Mouse (Mus musculus) yolk sac, embryonic 10.5 days (tissue): Measurements from ENCODE around the gene Tmem147.

ENCODE experiments used
- DNase-seq: peaks from one replicate; pipeline ENCODE4 v3.0.0-alpha.2; 2017; ENCODE audit warnings: low spot score

The Tmem147 gene

DNA sequence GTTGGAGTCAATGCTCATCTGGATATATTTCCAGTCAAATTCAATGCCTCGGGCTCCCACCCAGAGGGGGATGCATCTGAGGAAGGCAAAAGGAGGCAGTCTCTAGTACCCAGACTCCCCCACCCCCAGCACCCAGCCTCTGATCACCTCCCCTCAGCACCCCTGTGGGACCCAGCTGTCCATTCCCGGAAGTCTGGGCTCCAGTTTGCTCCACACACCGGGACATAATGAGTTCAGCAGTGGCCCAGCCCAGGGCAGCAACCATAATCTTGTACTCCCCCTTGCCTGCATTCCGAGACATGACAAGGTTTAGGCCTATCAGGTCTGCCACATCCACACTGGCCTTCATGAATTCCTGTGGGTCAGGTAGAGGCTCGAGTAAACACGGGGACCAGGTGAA, 1.1 kb downstream of the Tmem147 start:
- DNase-seq = no peak

DNA sequence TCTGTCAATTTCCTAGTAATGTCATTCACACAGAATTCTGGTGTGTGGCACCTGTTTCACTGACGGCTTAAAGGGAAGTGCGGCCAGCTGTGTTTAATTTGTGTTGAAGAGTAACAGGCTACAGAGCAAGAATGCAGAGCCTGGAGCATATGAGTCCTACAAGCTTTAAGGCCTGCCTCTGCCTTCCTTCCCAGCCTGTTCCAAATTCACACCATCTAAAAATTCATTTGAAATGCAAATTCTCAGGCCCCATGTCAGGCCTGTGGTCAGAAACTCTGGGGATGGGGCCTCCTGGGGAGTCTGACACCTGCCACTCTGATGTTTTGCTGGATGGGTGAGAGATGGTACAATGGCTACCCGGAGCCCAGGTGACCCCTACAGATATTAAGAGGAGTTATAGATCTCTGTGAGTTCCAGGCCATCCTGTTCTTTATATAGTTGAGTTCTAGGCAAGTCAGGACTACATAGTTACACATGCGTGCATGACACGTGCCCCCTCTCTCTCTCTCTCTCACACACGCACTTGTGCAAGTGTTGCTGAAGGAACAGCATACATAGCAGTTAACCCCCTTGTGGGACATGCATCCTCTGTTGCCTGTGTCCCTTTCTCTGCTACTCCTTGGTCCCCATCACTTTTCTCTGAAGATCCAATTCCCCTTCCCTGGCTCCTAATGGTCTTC, 5.9 kb downstream of the Tmem147 start:
- DNase-seq = no peak

DNA sequence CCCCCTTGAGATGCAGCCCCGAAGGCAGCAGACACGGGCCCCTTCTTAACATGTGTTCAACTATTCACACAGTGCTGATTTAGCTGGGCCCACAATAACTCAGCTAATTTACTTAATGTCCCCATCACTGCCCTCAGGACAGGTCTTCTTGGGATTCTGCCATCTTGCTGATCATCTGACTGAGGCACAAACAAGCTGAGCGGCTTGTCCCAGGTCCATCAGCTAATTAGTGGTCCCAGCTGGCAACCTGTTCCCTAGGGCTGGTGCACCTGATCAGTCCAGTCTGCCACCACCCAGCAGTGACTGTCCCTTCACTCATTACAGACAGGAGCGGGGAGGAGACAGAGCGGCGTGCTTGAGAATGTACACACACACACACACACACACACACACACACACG, 8.1 kb downstream of the Tmem147 start:
- no peak for DNase-seq

DNA sequence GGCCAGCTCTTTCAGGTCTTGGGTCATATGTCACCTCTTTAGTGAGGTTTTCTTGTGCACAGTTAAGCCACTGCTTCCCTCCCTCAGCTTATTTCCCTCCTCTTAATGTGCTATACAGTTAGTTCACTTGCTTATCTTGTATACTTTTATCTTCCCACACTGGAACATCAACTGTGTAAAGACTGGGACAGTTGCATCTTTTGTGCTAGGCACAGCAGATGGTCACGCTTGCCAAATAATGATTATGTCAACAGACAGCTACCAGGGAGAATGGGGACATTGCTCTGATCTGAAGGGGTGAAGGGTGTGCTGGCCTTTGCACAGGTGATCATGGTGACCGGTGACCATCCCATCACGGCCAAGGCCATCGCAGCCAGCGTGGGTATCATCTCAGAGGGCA, 9.7 kb downstream of the Tmem147 start:
- no peak for DNase-seq

DNA sequence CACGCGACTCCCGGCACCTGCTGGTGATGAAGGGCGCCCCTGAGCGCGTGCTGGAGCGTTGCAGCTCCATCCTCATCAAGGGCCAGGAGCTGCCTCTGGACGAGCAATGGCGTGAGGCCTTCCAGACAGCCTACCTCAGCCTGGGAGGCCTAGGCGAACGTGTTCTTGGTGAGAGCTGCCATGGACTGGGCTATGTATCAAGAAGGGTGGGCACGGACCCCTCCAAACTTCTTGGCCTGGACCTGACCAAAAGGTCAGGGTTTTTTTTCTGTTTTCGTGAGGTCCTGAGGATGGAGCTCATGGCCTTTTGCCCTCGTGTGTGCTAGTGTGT, 11.7 kb downstream of the Tmem147 start:
- no peak for DNase-seq

DNA sequence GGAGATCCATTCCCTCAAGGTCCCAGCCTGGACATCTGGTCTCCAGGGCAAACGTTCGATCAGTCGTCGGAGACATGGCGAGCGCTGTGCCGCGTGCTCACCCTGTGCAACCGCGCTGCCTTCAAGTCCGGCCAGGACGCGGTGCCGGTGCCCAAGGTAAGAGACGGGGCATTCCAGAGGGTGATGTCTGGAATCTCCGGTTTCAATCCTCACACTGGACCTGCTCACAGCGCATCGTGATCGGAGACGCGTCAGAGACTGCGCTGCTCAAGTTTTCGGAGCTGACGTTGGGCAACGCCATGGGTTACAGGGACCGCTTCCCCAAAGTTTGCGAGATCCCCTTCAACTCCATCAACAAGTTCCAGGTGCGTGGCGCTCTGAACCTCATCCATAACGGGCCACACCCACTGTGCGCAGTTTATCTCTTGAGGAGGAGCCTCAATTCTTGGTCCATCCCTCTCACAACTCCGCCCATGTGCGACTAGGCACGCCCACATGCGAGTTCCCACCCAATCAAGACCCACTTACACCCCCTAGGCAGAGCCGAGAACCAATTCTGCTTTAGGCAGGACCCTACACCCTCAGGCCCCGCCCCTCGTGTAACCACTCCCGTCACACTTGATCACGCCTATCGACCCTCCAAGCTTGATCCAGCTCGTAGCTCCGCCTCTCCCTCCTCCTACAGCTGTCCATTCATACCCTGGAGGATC, 12.2 kb downstream of the Tmem147 start:
- DNase-seq = peak; percentile 84

DNA sequence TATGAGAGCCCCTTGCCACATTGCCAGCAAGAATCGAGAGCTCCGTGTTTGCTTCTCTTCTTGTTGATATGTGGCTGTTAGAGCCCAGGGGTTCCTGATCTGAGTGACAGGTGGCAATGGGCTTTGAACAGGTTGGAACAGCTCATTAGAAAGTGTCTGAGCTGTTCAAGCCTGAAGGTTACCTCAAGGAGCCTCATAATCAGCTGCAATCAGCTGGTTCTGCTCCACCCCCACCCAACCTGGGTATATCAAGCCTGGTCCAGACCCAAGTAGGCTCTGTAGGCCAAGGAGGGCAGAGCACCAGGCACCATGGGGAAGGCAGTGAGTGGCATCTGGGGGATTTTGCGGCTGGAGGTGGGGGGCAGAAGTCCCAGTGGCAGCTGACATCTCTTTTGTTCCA, 17.4 kb downstream of the Tmem147 start, which contains the start of gene Atp4a:
Gene Atp4a (plus strand): TSS at position 268 of the 400 bp plus-strand sequence.
- no peak for DNase-seq

DNA sequence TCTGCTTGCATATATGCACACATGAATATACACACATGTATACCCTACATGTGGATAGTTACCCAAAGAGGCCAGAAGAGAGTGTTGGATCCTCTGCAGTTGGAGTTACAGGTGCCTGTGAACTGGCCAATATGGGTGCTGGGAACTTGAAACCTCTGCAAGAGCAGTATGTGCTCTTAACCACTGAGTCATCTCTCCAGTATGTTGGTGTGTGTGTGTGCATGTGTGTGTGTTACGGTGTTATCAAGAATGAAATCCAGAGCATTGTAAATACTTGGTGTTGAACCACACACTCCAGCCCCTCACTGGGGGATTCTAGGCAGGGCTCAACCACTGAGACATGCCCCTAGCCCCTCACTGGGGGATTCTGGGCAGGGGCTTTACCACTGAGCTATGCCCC, 21.9 kb downstream of the Tmem147 start:
- DNase-seq = no peak

DNA sequence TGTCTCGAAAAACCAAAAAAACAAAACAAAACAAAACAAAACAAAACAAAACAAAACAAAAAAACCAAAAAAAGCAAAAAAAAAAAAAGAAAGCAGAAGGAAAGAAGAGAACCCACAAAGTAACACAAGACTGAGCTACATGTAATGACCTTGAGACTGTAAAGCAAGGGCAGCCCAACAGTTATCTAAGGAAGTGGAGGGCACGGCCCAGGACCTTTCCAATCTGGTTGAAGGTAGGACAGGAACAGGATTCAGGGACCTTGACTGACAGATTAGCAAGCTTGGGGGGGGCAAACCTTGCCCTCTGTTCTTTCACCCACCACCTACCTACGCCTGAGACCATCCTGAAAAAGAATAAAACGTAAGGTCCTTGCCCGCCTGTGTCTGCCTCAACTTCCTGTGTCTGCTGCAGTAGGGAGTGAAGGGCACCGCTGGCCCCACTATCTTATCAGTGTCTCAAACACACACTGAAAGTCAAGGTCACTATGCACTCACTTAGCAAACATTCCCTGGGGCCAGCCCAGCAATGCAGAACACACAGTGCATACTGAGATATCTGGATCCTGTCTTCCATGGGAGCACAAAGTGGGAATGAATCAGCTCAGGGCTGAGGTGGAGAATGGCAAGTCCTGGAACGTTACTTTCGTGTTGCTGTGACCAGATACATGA, 23.0 kb downstream of the Tmem147 start:
- no peak for DNase-seq

DNA sequence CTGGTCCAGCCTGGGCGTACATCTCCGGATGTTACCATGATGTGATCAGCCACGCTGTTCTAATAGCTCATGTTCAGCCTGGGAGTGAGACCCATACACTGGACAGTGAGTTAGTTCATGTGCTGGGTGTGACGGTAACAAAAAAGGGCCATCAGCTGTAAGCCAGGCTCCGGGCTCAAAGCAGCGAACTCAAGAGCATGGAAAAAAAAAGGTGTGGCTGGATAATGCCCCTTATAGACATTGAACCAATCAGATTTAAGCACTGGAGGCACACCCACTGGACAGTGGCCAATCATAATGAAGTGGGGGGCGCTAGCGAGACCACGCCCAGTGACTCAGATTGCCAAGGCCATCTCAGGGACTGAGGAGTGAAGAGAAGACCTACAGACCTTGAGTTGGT, 30.8 kb downstream of the Tmem147 start, which contains the start of gene 2200002J24Rik:
Gene 2200002J24Rik (plus strand): TSS at position 338 of the 400 bp plus-strand sequence.
- DNase-seq = peak; percentile 8

DNA sequence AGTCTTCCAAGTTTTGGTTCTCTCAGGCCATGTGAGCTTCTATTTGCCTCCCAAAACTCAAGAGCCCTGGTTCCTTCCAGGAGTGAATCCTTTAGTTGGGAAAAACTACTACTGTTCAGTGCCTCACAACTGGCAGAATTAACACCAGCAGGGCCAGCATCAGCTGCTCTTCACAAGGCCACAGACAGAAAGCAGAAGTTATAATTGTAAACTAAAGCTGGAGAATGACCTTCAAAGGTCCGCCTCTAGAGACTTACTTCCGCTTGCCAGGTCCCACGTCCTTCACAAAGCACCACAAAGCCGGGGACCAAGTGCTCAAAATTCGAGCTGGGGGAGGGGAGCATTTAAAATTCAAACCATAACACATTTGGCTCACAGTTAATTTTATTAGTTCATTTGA, 31.2 kb downstream of the Tmem147 start:
- DNase-seq = no peak

DNA sequence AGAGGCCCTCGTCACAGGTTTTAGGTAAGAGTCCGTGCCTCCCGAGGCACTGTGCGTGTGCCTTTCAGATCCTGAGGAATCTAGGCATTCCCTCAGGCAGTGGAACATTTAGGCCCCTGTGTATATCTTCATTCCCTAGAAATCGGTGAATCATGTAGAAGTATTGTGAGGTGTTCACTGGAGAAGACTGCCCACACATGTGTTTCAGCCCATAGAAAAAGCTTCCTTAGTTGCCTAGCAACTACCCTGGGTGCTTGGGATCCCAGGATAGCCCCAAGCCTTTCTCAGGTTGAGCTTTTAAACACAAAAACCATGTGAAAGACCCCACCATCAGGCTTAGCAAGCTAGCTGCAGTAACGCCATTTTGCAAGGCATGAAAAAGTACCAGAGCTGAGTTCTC, 41.0 kb downstream of the Tmem147 start:
- no peak for DNase-seq

DNA sequence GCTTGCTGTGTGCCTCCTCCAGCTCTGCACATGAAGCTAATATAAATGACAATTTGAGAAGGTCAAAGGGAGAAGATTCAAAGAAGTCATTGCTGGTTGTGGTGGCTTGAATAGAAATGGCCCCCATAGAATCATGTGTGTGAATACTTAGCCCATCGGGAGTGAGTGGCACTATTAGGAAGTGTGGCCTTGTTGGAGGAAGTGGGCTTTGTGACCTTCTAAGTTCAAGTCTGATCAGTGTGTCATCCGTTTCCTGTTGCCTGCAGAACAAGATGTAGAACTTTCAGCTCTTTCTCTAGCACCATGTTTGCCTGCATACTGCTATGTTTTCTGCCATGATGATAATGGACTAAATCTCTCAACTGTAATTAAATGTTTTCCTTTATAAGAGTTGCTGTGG, 45.9 kb downstream of the Tmem147 start:
- DNase-seq = no peak

DNA sequence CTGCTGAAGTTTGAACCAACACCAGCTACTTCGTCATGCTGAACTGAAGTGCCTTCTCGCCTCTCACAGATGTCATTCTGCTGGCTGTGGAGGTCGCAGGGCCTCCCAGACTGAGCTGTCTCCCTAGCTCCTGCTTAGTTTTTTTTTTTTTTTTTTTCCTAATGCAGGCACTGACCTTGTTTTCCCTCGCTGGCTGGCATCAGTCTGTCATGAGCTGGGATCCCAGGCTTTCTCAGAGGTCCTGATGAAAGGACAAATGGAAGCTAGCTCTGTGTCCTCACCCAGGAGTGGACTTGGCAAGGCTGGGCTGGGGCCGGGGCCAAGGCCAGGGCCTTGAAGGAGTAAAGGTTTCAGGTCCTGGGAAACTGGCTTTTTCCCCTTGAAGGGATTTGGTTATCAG, 47.4 kb downstream of the Tmem147 start:
- DNase-seq = no peak

DNA sequence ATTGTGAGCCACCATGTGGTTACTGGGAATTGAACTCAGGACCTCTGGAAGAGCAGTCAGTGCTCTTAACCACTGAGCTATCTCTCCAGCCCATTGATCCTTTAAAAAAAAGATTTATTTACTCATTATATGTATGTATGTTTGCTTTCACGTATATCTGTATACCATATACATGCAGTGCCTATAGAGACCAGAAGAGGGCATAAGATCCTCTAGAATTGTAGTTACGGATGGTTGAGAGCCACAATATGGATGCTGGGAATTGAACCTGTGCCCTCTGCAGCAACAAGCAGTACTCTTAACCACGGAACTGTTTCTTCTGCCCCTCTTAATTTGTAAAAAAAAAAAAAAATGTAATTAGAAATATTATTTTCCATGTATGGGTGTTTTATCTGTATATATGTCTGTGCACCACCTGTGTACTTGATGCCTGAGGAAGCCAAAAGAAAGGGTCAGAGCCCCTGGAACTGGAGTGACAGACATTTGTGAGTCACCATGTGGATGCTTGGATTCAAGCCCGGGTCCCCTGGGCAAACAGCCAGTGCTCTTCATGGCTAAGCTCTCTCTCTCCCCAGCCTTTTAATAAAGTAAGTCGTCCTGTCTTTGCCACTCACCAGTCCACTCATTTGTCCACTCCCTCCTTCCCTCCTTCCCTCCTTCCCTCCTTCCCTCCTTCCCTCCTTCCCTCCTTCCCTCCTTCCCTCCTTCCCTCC, 50.9 kb downstream of the Tmem147 start:
- no peak for DNase-seq
